Mouse (Mus musculus) ovary, postnatal 36 days (tissue): ENCODE results near the gene Arhgap24.
A peak's percentile ranks its signal among the peaks of the same experiment; 100 is the strongest.
"Not testable (repeated sequence)": the region's sequence is repeated elsewhere in the genome, so short reads cannot be mapped to it uniquely, and the experiment has no call there.

Source experiments
- DNase-seq: peaks from one replicate; pipeline ENCODE4 v3.0.0; 2022; ENCODE audit warnings: low spot score, mixed read lengths

The Arhgap24 gene

DNA sequence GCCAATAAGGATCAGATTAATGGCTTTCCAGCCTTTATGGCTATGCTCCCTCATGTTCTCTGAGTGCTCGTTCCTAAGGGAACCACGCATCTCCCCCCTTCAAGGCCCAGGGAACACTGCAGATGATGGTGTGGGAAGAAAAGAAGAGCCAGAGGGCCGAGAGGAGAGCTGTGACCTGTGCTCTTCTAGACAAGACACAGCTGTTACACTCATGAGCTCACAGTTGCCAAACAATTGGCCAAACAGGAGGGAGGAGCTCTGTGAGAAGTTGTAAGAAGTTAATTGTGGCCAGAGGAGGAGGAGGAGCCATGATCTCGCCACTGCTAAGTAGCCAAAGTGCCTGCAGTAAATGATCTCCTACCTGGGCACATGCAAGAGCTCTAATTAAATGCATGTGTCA is 322.5 kb downstream of the Arhgap24 start:
- DNase-seq: no peak

DNA sequence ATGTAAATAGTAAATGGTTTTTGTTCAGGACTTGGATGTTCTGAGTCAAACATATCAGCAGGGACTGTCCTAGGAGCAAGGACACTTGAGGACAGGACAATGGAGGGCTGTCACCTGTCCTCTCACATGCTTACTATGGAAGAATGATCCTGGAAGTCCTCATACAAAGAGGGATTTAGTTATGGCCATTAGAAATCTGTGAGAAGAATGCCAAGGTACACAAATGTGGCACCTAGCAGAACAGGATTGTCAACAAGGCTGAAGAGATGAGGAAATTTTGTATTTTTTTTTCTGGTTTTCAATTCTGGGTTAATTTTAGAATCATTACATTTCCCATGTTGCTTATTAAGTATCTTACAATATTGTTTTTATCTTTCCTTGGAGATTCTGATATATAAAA is 326.3 kb downstream of the Arhgap24 start:
- no peak for DNase-seq

DNA sequence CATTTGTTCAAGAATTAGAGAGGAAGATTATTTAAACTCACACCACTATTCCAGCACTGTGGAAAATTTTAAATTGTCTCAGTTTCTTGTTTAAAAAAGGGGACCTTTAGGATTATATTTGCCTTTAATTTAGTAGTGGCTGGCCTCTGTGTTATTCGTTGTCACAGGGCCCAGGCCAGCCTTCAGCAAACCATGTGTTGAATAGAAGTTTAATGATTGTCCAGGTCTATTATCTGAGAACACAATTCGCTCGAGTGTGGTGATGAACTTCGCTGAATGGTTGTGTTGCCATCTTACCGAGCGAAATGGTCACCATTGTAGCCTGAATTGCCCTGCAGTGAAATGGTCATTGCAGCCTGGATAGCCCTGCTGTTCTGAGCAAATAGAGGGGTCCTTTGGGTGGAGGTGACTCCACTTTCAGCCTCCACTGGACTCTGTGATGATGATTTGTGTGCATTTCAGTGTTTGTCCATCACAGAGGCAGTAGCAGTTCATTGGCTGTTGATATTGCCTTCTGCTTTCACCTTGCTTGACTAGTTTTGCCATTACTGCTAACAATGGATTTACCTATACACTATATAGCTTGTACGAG is 329.3 kb downstream of the Arhgap24 start:
- no peak for DNase-seq

DNA sequence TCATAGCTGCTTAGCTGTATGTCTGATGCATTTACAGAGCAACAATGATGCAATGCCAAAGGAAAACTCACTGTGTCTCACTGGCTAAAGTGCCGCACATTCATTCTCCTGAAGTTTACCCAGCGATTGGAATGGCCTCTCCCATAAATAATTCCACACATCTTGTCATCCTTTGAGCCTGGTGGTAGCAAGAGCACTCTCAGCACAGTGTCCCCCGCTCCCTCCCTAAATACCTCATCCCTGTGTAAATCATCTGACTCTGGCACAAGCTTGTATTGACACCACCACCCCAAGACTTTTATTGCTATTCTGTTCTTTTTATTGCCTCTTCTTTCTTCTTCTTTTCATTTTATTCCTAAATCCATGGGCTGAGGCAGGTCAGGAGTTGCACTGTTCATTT is 332.1 kb downstream of the Arhgap24 start:
- DNase-seq: no peak

DNA sequence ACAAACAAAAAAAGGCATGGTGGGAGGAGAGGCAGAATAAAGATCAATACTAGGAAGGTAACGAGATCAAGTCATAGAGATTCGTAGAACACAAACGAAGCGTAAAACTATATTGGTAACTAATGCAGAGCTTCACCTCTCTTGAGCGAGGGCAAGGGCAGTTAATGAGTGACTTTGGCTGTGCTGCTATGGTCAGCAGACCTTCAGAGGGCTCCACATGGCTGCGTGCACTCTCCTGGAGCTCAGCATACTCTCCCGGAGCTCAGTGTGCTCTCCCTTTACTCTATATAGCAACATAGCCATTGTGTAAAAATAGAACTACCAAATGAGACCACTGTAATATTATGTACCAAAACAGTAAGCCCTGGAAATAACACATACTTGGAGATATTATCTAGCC is 336.4 kb downstream of the Arhgap24 start:
- no peak for DNase-seq

DNA sequence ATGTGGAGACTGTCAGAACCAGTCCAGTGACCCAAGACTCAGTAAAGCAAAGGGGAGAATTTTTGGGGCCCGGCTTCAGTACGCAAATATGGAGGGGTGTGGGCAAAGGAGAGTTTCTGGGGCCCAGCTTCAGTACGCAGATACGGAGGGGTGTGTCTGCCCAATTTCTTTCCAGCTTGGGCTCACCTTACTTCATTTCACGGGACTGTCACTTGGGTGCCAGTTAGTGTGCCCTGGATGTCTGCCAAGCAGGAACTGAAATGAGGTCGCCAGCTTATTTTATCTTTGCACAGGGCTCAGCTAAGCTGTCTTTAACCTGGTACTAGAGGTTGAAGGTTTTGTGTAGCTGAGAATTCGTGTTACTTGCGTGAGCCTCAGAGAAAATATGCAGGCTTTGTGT is 344.3 kb downstream of the Arhgap24 start:
- no peak for DNase-seq

DNA sequence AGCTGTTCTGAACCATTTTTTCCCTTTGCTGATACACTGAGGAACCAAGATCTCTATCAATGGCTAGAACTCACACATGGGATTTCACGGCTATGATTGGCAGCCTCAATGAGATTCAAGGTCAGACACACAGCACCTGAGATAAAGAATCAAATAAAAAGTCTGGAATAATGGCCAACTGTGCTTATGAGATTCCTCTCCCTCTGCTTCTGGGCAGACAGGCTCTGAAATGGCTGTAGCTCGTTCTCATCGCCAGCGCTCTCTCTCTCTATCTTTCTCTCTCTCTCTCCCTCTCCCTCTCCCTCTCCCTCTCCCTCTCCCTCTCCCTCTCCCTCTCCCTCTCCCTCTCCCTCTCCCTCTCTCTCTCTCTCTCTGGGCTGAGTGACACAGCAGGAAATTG is 357.9 kb downstream of the Arhgap24 start:
- DNase-seq: no peak

DNA sequence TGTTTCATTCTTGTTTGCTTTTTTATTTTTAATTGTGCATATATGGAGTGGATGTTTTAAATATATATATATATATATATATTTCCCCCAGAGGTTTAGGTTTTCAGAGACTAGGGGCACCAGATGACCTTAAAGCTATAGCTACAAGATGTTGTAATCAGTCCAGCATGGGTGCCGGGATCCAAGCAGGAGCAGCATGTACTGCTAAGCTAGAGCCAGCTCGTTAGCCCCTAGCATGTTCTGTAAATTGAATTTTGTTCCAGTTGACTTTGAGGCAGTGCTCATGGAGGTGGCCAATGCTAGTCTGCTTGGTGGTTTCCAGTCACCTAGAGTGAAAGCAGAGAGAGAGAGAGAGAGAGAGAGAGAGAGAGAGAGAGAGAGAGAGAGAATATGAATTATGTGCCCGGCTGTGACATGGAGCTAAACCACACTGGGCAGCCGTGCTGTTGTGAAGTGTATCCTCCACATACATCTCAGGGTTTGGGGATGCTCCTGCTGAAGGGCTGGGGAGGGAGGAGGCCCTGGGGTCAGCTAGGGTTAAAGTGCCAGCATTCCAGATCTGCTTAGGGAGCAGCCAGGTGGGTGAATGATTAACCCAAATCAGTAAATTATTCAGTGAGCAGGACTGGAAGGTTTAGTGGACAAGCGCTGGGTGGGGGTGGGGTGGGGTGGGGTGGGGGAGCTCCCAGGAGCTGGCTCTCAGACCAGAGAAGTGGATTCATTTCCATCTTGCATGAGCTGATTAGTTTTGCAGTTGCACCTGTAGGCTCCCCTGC is 362.9 kb downstream of the Arhgap24 start:
- no peak for DNase-seq

DNA sequence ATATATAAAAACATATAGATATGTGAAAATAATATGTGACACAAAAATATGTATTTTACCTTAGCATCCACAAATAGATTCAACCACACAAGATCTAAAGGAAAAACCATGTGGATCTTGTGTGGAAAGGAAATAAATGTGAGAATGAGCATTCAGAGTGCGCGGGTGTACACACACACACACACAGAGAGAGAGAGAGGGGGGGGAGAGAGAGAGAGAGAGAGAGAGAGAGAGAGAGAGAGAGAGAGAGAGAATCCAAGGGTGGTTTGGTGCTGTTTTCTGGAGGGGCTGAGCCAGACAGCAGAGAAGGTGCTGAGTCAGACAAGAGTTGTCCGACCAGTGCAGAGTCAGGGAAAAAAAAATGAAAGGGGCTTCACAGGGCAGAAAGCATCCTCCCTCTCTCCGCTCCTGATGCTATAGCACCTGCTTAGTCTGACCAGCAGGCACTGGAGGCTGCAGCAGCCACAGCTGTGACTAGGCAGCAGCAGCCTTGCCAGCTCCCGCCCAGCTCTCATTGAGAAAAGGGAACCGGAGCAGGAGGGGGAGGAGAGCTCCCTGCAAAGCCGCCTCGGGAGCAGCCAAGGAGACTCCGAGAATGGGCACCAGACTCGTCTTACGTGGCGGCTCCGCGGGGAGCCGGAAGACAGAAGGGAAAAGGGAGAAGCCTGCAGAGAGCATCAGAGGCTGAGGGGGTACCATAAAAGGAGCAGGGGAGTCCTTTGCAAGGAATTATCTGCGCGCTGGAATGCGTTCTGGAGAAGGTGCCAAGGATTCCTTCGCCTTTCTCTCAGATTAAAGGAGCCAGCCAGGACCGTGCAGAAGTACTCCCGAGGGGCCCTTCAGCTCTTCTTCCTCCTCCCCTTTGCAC is 363.8 kb downstream of the Arhgap24 start:
- DNase-seq: peak; percentile 79

DNA sequence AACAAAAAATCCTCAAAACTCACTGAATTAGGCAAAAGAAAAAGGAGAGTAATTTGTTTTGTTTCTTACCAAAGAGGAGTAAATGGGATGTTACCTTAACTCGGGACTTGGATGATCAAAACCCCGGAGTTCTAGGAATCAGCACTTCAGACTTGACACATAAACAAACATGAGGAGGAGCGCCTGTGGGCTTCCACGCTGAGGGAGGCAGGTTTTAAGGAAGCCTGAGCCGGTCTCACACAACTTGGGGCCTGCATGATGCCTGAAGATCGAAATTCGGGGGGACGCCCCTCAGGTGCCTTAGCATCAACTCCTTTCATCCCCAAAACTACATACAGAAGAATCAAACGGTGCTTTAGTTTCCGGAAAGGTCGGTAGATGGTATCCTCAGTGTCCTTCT is 364.6 kb downstream of the Arhgap24 start:
- no peak for DNase-seq

DNA sequence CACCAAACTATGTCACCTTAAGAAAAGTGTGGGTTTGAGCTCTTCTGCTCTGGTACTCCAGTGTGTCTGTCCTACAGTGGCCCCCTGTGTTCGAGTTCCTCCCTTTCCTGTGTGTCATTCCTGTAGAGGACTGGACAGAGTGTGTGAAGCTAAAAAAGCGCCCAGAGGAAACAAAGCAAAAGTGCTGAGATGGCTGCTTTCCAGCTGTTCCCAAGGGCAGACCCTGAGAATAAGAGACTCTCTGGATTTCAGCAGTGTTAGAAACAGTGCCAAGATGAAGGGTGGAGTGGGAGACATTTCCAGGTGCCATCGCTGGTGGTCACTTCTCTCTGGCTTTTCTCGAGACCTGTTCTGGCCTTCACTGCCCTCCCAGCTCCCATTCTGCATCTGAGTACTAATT is 366.7 kb downstream of the Arhgap24 start:
- no peak for DNase-seq

DNA sequence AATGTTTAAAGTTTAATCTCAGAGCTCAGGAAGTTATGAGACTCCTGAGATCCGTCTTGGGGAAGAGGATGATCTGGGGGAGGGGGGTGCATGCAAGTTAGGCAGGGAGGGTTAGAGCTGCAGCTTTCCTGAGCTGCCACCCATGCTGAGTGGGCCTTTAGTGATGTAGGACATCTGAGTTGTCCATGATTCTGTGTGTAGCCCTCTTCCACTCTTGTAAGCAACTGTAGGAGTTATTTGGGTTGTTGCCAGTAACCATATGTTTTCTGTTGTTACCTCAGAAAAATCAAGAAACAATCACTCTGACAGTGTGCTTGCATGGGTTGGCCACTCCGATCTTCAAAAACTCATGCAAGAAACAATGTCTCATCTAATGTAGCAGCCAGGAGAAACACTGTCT is 370.6 kb downstream of the Arhgap24 start:
- no peak for DNase-seq

DNA sequence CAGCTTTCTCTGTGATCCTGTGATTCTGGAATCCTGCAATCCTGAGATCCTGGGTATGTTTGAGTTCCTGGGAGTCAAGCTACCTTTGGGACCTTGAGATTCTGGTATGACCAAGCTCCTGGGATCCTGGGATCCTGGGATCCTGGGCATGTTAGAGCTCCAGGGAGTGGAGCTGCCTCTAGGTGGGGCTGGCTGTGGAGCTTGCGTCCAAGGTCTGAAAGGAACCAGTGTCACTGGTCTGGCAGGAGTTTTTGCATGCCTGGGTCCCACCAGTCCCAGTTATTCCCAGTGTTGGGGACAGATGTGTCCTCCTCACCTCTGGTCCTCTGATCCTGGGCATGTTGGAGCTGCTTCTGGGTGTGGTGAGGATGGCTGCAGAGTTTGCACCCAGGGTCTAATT is 372.6 kb downstream of the Arhgap24 start:
- no peak for DNase-seq

DNA sequence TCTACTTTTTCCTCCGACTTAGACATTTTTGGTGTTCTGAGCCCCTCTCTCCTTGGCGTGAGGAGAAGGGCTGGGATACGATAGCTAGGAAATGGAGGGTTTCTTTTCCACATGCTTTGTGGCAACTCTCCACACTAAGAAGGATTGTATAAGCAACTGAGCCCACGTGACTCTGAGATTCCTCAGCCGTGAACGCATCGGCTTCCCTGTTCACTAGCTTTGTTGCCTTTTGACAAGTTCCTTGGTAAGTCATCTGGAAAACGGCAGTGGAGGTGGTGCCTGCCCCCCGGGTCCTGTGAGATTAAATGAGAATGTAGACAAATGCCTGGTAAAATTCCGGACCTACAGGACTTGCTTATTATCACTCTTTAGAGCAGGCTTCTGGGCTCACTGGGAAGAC is 374.6 kb downstream of the Arhgap24 start:
- DNase-seq: no peak

DNA sequence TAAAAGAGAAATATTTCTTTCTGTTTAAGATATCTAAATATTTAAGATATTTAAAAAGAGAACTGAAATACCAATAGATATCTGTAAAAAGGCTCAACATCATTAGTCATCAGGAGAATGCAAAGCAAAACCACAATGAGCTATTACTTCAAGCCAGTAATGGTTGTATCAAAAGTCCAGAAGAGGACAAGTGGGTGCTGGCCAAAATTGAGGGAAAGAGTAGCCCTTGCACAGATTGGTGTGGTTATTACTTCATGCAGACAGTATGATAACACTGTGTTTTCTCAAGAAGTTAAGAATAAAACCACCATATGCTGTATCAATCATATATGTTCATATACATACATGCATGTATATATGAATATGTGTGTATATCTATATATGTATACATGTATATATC is 376.9 kb downstream of the Arhgap24 start:
- no peak for DNase-seq

DNA sequence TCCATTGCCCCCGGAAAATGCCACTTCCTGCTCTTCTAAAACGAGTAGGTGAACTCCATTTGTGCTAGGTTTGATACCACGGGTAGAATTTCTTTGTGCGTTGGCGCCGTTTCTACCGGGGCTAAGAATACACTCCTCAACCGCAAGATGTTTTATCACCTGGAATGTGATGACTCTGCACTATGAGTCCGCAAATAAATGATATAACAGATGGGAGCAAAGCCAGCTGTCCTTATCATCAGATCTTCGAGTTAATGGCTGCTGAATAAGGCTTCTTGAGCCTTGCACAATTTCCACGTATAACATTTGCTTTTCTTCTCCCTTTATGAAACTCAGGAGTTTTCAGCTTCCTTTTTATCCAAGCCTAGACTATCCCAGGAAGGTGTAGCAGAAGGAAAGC is 378.6 kb downstream of the Arhgap24 start:
- DNase-seq: no peak

DNA sequence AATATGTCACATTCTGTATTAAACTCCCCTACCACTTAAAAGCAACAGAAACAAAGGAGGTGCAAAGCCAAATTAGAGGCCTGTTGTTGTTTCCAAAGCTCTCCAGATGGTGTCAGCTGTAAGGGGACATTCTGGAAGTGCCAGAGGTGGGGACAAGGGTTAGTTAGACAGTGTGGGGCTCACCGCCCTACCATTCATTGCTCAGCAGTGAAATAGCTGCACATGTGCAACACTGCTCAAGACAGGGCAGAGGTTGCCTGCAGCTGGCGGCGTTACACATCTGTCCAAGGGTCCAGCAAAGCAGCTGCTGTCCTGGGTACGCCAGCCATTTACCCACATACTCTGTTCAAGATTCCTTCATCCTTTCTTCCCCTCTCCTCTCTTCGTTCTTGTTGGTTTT is 387.0 kb downstream of the Arhgap24 start:
- no peak for DNase-seq

DNA sequence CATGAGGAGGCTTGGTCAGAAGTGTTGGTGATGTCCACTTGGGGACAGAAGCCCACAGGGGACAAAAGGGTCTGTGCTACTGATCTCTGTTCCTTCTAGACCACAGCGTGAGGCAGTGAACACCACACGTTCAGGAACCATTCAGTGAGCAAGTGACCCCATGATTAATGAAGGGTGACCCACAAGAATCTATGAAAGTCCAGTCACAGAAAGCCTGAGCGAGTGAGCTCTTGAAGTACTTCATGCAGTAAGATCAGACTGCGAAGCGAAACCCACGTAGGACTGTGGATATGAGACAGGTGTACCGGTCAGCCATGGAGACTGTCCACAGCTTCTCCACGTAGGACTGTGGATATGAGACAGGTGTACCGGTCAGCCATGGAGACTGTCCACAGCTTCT is 391.8 kb downstream of the Arhgap24 start:
- not testable (repeated sequence) for DNase-seq

DNA sequence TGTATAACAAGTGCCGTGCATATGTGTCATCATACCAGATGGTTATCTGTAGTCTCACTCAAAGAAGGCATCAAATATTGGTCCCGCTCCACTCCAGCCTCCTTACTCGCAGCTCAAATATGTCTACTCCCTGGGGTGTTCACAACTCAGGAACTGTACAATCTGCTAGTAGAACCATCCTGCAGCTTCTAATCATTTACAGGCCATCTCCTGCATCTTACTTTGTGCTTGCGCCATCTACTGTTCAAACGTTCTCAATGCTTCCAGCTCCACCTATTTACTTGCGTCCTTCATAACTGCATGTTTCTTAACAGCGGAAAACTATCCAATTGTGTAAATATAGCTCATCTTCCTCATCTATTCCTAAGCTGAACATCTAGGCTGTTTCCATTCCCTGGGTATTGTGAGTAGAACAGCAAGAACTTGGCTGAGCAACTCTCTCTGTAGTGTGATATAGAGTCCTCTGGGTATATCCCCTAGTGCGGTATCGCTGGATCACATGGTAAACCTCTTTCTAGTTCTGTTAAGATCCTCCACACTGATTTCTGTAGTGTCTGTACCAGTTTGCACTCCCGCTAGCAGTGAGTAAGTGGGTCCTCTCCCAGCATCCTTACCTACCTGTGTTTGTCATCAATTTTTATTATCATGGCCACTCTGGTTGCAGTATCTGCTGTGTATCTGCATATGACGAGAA is 393.6 kb downstream of the Arhgap24 start:
- no peak for DNase-seq

DNA sequence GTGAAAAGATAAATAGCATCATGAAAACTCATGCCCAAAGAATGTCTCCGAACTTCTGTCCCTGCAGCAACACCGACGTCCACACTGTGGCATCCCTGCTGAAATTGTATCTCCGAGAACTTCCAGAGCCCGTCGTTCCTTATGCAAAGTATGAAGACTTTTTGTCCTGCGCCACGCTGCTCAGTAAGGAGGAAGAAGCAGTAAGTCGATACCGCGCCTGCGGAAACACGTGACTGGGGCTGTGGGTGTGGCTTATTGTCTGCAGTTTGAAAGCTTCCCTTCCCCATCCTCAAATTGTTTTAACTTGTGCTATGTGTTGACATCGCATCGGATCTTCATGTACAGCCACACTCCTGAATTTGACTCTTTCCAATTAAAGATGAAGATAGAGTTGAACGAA is 394.4 kb downstream of the Arhgap24 start:
- DNase-seq: no peak

DNA sequence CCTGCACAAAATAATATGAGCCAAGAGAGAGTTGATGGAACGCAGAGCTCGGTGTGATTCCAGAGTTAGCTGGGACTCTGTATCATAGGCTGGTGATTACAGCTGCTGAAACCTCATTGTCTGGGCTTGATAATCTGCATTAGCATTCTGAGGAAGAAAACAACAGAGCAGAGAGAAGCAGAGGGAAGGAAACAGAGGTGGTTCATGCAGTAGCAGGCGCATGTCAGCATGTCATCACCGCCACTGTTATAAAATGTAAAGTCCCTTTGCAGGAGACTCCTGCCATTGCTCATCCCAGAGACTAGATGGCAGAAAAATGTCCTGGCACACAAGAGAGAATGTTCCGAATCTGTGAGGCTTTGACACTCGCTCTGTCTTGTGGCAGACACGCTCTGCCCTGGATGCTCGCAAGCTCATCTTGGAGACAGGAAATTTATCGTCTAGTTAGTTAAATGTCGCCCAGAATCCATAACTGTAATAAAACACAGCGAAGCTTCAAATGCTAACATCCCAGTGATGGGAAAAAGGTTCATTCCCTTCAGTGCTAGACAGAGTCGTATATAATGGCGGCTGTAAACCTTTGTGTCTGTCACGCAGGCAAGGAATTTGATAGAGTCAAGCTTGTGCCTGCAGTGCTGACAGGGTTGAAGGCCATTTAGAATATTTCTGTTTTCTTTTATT is 407.4 kb downstream of the Arhgap24 start:
- DNase-seq: no peak

DNA sequence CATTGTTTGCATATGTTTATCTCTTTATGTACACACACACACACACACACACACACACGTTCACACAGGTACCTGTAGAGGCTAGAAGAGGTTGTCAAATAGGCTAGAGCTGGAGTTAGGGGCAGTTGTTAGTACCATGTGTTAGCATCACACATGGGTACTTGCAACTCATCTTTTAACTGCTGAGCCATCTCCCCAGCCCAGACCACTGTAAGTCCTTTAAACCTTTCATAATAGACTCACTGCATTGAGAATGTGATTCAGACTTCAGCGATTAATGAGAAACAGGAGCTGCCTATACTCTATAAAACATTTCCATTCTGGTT is 407.9 kb downstream of the Arhgap24 start:
- DNase-seq: no peak
